ENCODE assay signal across 23 mouse cellular contexts in the genomic region with DNA sequence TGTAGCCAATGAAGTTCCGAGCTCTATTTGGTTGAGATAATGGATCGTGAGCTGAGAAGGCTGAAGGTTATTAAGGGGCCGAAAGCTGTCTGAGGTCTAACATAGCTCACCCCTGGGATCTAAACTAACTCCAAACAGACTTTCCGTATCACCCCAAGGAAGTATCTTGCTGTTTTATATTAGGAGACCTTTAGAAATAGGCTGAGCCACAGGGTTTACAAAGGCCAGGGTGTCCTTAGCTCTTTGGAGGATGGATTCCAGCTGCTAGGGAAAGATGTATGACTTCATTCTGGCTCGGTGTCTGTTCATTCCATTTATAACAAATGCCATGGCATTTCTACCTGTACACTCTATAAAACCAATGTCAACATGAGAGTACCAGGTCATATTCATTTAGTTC.
"Had no signal": no experiment of that assay in that cellular context is flagged by ENCODE, and none has a peak within 500 bp of the region (broad histone marks: within the 10 kb centered on the region; RNA-seq: fewer than 3 reads in every experiment).

No protein-coding gene starts in this region.

- H3K27me3 ChIP-seq: heart, embryonic 13.5 days; heart, embryonic 15.5 days; hindbrain, embryonic 12.5 days; intestine, embryonic 15.5 days; limb, embryonic 12.5 days; liver, embryonic 15.5 days had no signal

- H3K4me3 ChIP-seq: heart, adult 2 months; heart, embryonic 13.5 days; heart, embryonic 15.5 days; hindbrain, embryonic 10.5 days; hindbrain, embryonic 12.5 days; intestine, embryonic 15.5 days; layer of hippocampus, adult 2 months; left cerebral cortex, adult 2 months; limb, embryonic 10.5 days; limb, embryonic 12.5 days; liver, embryonic 13.5 days; liver, embryonic 15.5 days had no signal

- DNase-seq: gastrocnemius, postnatal 25 days; heart, adult 2 months; heart, postnatal 4 days; kidney, postnatal 36 days; liver; liver, embryonic 13.5 days; liver, postnatal 0 days had no signal

- H3K36me3 ChIP-seq: heart, embryonic 15.5 days; hindbrain, embryonic 10.5 days; hindbrain, embryonic 12.5 days; intestine, embryonic 15.5 days; limb, embryonic 10.5 days; limb, embryonic 12.5 days; liver, embryonic 13.5 days; liver, embryonic 15.5 days had no signal

- H3K27ac ChIP-seq: heart, embryonic 13.5 days; heart, embryonic 15.5 days; hindbrain, embryonic 10.5 days; hindbrain, embryonic 12.5 days; hindbrain, embryonic 14.5 days; intestine, embryonic 15.5 days; layer of hippocampus, adult 2 months; left cerebral cortex, adult 2 months; limb, embryonic 10.5 days; limb, embryonic 12.5 days; liver, embryonic 13.5 days; liver, embryonic 15.5 days had no signal

- ATAC-seq: hindbrain, embryonic 16.5 days; inflammation-experienced regulatory T-cells, adult 6 months; intestine, embryonic 15.5 days; intestine, postnatal 0 days; liver, postnatal 0 days had no signal

- H3K4me1 ChIP-seq: hindbrain, embryonic 10.5 days; hindbrain, embryonic 12.5 days; liver, embryonic 15.5 days had no signal

- H3K9me3 ChIP-seq: heart, embryonic 13.5 days; heart, embryonic 15.5 days; hindbrain, embryonic 10.5 days; hindbrain, embryonic 12.5 days; intestine, embryonic 15.5 days; limb, embryonic 10.5 days; limb, embryonic 12.5 days; liver, embryonic 13.5 days; liver, embryonic 15.5 days had no signal

- H3K4me2 ChIP-seq: heart, embryonic 11.5 days; heart, embryonic 13.5 days; heart, embryonic 15.5 days; hindbrain, embryonic 12.5 days; hindbrain, embryonic 14.5 days; intestine, embryonic 15.5 days; limb, embryonic 12.5 days; liver, embryonic 11.5 days; liver, embryonic 13.5 days; liver, embryonic 15.5 days had no signal

- H3K9ac ChIP-seq: heart, embryonic 13.5 days; heart, embryonic 15.5 days; hindbrain, embryonic 12.5 days; hindbrain, embryonic 14.5 days; intestine, embryonic 15.5 days; limb, embryonic 12.5 days; liver, embryonic 13.5 days; liver, embryonic 15.5 days; liver, postnatal 0 days had no signal
